Comparison of ENCODE assay signal across 8 mouse cellular contexts in the genomic region with DNA sequence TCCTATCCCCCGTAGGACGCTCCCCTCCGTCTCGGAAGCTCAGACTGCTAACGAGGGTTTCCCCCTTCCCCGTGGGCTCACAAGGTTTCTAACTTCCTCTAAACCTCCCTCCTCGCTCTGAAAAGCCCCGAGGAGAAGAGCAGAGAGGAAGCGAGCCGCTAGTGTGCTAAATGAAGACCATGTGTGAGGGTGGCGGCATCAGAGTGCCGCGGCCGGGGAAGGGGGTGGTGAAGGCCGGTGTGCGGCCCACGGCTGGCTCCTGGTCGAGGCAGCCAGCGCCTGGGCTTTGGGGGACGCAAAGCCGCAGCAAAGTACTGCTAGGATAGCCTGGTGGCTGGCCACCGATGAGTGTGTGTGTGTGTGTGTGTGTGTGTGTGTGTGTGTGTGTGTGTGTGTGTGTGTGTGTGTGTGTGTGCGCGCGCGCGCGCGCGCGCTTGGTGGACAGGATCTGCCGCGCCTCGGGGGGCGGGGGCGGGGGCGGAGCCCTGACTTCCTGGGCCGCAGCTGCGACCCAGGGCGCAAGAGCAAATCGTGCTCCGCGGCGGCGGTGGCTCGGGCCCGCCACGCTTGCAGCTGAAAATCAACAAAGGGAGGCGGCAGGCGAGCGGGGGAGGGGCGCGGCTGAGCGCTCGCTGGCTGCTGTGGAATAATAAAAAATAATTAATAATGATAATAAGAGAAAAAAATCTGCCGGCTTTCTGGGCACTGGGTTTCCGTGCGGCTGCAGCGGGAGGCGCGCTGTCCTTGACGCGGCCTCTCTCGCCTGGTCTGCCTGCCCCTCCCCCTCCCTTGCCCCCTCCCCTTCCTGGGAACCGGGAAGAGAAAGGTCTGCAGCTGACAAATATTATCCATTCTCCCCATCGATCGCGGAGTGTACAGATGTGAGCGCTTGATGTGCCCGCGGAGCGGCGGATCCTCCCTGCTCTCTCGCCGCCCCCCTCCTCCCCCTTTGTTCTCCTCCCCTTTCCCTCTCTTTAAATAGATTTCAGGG. TPM values are rescaled to one million over a fixed set of nuclear protein-coding genes. Genes with fewer than 3 reads are reported as not detected.
DNase-seq lines count a peak whose midpoint lies in the region; ATAC-seq and TF ChIP-seq lines count a peak whose summit lies in the region.

No protein-coding gene starts in this region.

- intact Hi-C loops in left cerebral cortex, postnatal 36 days (cut with DNase I): loop anchor here (2.0 kb wide), 1 partner anchor 45 kb away; no protein-coding TSS in a partner anchor
- intact Hi-C loops in heart, postnatal 36 days (cut with DNase I): loop anchor here (2.0 to 10.0 kb wide), 2 partner anchors 57 to 331 kb away; no protein-coding TSS in a partner anchor

- TF ChIP-seq CTCF in embryonic fibroblast, embryonic 13.5 days (IDR thresholded peaks at IDR 0.05; ENCODE audit: borderline replicate concordance, insufficient read depth, low read length): no peak
- TF ChIP-seq CTCF in midbrain, postnatal 0 days (IDR thresholded peaks at IDR 0.05): no peak

- H3K4me2 ChIP-seq in limb, embryonic 15.5 days: peak overlapping the region; percentile 76
- H3K4me2 ChIP-seq in midbrain, postnatal 0 days (ENCODE audit: low read depth, low read length, poor library complexity, severe bottlenecking): peak overlapping the region; percentile 65

- H3K27ac ChIP-seq in embryonic fibroblast, embryonic 13.5 days (ENCODE audit: insufficient read depth, low read length): peak overlapping the region; percentile 44
- H3K27ac ChIP-seq in limb, embryonic 15.5 days: peak overlapping the region; percentile 83
- H3K27ac ChIP-seq in midbrain, postnatal 0 days (ENCODE audit: low read depth, low read length): peak overlapping the region; percentile 75

- WGBS in limb, embryonic 15.5 days: 2% methylated on average over 58 of the region's 75 CpGs
- WGBS in midbrain, postnatal 0 days: 9% methylated on average over 31 of the region's 75 CpGs

- ATAC-seq in limb, embryonic 15.5 days (ENCODE audit: insufficient number of reproducible peaks, low FRiP score, low TSS enrichment, low read depth): peak; percentile 30; the same call in 1 of the 2 replicates
- ATAC-seq in midbrain, postnatal 0 days (ENCODE audit: low FRiP score): peak; percentile 53

- no peaks in the 10 kb centered on the region; the same call in 1 of the 2 replicates for H3K4me1 ChIP-seq in embryonic fibroblast, embryonic 13.5 days (ENCODE audit: control insufficient read depth, insufficient read depth, low read length)
- H3K4me1 ChIP-seq in limb, embryonic 15.5 days: peaks cover 51% of the 10 kb centered on the region
- no peaks in the 10 kb centered on the region for H3K4me1 ChIP-seq in midbrain, postnatal 0 days (ENCODE audit: insufficient read depth, low read length)

- peak; percentile 44 to 50 for DNase-seq in left cerebral cortex, postnatal 36 days (ENCODE audit: low spot score in 2 of 2)
- DNase-seq in left cerebral cortex, adult 11 months (ENCODE audit: low spot score): no peak
- DNase-seq in adrenal gland, adult (ENCODE audit: inconsistent age in 2 of 2, low spot score in 1 of 2): peak; percentile 82 to 87
- peak; percentile 73 to 75 for DNase-seq in heart, postnatal 36 days
- peak; percentile 66 for DNase-seq in midbrain, postnatal 0 days (ENCODE audit: low spot score)
- DNase-seq in thymus, postnatal 10 days (ENCODE audit: low spot score in 2 of 2): peak; percentile 72 to 75

- H3K27me3 ChIP-seq in limb, embryonic 15.5 days: peaks cover 78% of the 10 kb centered on the region
- H3K27me3 ChIP-seq in midbrain, postnatal 0 days (ENCODE audit: insufficient read depth, low read length): peaks cover 20% of the 10 kb centered on the region

- H3K4me3 ChIP-seq in embryonic fibroblast, embryonic 13.5 days (ENCODE audit: insufficient read depth, low read length): peak overlapping the region; percentile 32
- H3K4me3 ChIP-seq in limb, embryonic 15.5 days: peak overlapping the region; percentile 41
- peak overlapping the region; percentile 42 for H3K4me3 ChIP-seq in midbrain, postnatal 0 days (ENCODE audit: low read depth, low read length)

- no peak for TF ChIP-seq POLR2A in embryonic fibroblast, embryonic 13.5 days (IDR thresholded peaks at IDR 0.05; ENCODE audit: low read depth, low read length)

- no peaks in the 10 kb centered on the region for H3K9me3 ChIP-seq in limb, embryonic 15.5 days
- H3K9me3 ChIP-seq in midbrain, postnatal 0 days (ENCODE audit: low read length): no peaks in the 10 kb centered on the region

- peak overlapping the region; percentile 33; the same call in 1 of the 2 replicates for H3K9ac ChIP-seq in limb, embryonic 15.5 days
- H3K9ac ChIP-seq in midbrain, postnatal 0 days (replicated peaks; ENCODE audit: low read length, poor library complexity, severe bottlenecking): peak overlapping the region; percentile 44

- no peaks in the 10 kb centered on the region for H3K36me3 ChIP-seq in limb, embryonic 15.5 days
- H3K36me3 ChIP-seq in midbrain, postnatal 0 days (ENCODE audit: insufficient read depth, low read length): no peaks in the 10 kb centered on the region

RNA-seq across cellular contexts. Expression of a gene that starts 24.7 kb away (rescaled TPM):
- 10 to 100 TPM; 24.9 to 32.1 TPM for total RNA-seq in left cerebral cortex, postnatal 36 days (2021)
- polyA plus RNA-seq in embryonic fibroblast, embryonic 13.5 days (2011; ENCODE audit: insufficient read length, low read depth, missing spikeins): 20.8 and 21.9 TPM in 2 replicates
- 10 to 100 TPM; 20.0 to 25.9 TPM for total RNA-seq in heart, postnatal 36 days (2021)
- 12.5 and 12.8 TPM in 2 replicates for polyA plus RNA-seq in limb, embryonic 15.5 days (2015; fragmentation: Nextera tagmentation; extraction: Ambion mirVana)
- total RNA-seq in midbrain, postnatal 0 days (2014; rRNA removed): 28.6 and 45.5 TPM in 2 replicates
- polyA plus RNA-seq in midbrain, postnatal 0 days (2015; fragmentation: Nextera tagmentation; extraction: Ambion mirVana): 11.7 and 12.9 TPM in 2 replicates
